Mouse (Mus musculus) C2C12 (cell line): ENCODE results near the gene Syt7. TPM values are rescaled to one million over a fixed set of nuclear protein-coding genes. Genes with fewer than 3 reads are reported as not detected.
A peak's percentile ranks its signal among the peaks of the same experiment; 100 is the strongest.

Source experiments
- H3K27me3 ChIP-seq: one replicate; pipeline ENCODE4 v1.6.1; 2011; ENCODE audit not compliant: control insufficient read depth, insufficient read depth, insufficient read length
- H3K36me3 ChIP-seq: one replicate; pipeline ENCODE4 v1.6.1; 2011; ENCODE audit not compliant: control insufficient read depth, insufficient read depth
- H3K4me3 ChIP-seq: one replicate; pipeline ENCODE4 v1.5.1; 2011; ENCODE audit warnings: mild to moderate bottlenecking, control low read depth; ENCODE audit not compliant: poor library complexity, insufficient read depth, severe bottlenecking
- H3K79me2 ChIP-seq: one replicate; pipeline ENCODE4 v1.6.1; 2011; ENCODE audit not compliant: control insufficient read depth, insufficient read depth
- H3K79me3 ChIP-seq: one replicate; pipeline ENCODE4 v1.6.1; 2011; ENCODE audit warnings: low read depth, control low read depth
- H3ac ChIP-seq: one replicate; pipeline ENCODE3; 2011; ENCODE audit warnings: low read depth; ENCODE audit not compliant: control insufficient read depth, insufficient read length
- CEBPB ChIP-seq: IDR thresholded peaks from one replicate; pipeline ENCODE4 v1.6.1; 2011; ENCODE audit warnings: low read depth, mild to moderate bottlenecking, control low read depth, moderate library complexity
- CTCF ChIP-seq: IDR thresholded peaks from one replicate; pipeline ENCODE4 v1.5.1; 2011; ENCODE audit not compliant: control insufficient read depth, insufficient read depth, insufficient read length
- FOSL1 ChIP-seq: IDR thresholded peaks from one replicate; pipeline ENCODE4 v1.8.0; 2011; ENCODE audit warnings: mild to moderate bottlenecking, low read length; ENCODE audit not compliant: poor library complexity, insufficient read depth, severe bottlenecking
- MAX ChIP-seq: IDR thresholded peaks from one replicate; pipeline ENCODE4 v1.6.1; 2011; ENCODE audit warnings: mild to moderate bottlenecking, control low read depth
- MYOD1 ChIP-seq: IDR thresholded peaks from one replicate; pipeline ENCODE4 v1.6.1; 2011; ENCODE audit warnings: low read depth; ENCODE audit not compliant: control insufficient read depth, insufficient read length
- MYOG ChIP-seq: IDR thresholded peaks from one replicate; pipeline ENCODE4 v1.6.1; 2011; ENCODE audit not compliant: control insufficient read depth, insufficient read length; ENCODE audit errors: extremely low read depth
- USF1 ChIP-seq: IDR thresholded peaks from one replicate; pipeline ENCODE4 v1.6.1; 2011; ENCODE audit warnings: low read depth, mild to moderate bottlenecking, control low read depth, moderate library complexity
- polyA plus RNA-seq: library from polyadenylated mRNA; unstranded; fragments of >200 nt; fragmentation: generic; extraction: Trizol; gene quantifications from one replicate; pipeline ENCODE4 v1.2.1, GENCODE M21; 2012; ENCODE audit warnings: missing spikeins

The Syt7 gene
- polyA plus RNA-seq, 1 experiment: 0.23 TPM

DNA sequence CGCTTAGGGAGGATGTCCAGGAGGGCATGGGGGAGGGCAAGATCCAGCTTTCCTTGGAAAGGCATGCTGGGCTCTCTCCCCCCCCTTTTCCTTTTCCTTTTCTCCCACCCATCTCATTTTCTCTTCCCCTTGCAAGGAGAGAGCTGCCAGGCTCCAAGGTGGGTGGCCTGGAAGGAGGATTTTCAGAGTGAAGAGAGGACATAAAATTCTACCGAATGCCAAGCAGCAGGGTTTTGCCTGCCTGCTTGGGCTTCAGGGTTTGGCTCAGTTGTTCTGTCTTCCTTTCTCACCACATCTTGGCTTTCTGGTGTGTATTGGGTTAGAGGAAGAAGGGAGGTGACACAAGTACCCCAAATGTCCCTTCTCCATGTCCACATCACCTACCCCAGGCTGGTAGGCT, 16.0 kb downstream of the Syt7 start:
- no peak for TF ChIP-seq FOSL1
- no peak for TF ChIP-seq MYOD1
- TF ChIP-seq CTCF: no peak
- no peak for TF ChIP-seq MYOG
- TF ChIP-seq CEBPB: no peak
- TF ChIP-seq MAX: no peak
- TF ChIP-seq USF1: no peak
- Histone ChIP-seq H3ac (no peak overlapping the region), H3K36me3 (no peaks in the 10 kb centered on the region), H3K79me2 (no peaks in the 10 kb centered on the region), H3K27me3 (peaks cover 14% of the 10 kb centered on the region), H3K4me3 (no peak overlapping the region), H3K79me3 (no peaks in the 10 kb centered on the region)

GRCm38 (mm10) chr19:10413701-10414242, 24.9 kb downstream of the Syt7 start:
- Histone ChIP-seq H3K27me3 (peaks cover 22% of the 10 kb centered on the region), H3ac (no peak overlapping the region), H3K36me3 (no peaks in the 10 kb centered on the region), H3K79me2 (no peaks in the 10 kb centered on the region), H3K4me3 (no peak overlapping the region), H3K79me3 (no peaks in the 10 kb centered on the region)
- no peak for TF ChIP-seq USF1
- TF ChIP-seq MAX: no peak
- TF ChIP-seq CTCF: no peak
- TF ChIP-seq FOSL1: no peak
- TF ChIP-seq MYOG: no peak
- TF ChIP-seq MYOD1: no peak
- no peak for TF ChIP-seq CEBPB

DNA sequence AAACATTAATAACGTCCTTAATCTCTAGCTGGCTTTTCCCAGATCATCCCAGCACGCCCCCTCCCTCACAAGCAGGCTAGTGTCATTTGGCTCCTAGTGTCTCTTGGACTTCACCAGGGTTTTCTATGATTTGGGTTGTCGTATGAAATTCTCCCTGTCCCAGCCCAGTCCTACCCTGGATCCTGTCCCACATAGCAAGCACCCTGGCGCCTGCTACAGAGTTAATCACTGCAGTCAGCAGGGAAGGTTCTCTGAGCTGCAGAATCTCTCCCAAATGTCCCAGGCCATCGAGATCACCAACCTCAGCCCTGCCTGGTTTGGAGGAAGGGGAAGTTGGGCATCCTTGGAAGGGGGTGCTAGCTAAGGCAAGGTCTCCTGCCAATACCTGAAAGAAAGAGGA, 26.6 kb downstream of the Syt7 start:
- Histone ChIP-seq H3ac (no peak overlapping the region), H3K36me3 (no peaks in the 10 kb centered on the region), H3K79me2 (no peaks in the 10 kb centered on the region), H3K79me3 (no peaks in the 10 kb centered on the region), H3K27me3 (peaks cover 32% of the 10 kb centered on the region), H3K4me3 (no peak overlapping the region)
- TF ChIP-seq MYOD1: no peak
- no peak for TF ChIP-seq MAX
- TF ChIP-seq MYOG: no peak
- TF ChIP-seq CEBPB: no peak
- TF ChIP-seq CTCF: no peak
- no peak for TF ChIP-seq USF1
- no peak for TF ChIP-seq FOSL1

DNA sequence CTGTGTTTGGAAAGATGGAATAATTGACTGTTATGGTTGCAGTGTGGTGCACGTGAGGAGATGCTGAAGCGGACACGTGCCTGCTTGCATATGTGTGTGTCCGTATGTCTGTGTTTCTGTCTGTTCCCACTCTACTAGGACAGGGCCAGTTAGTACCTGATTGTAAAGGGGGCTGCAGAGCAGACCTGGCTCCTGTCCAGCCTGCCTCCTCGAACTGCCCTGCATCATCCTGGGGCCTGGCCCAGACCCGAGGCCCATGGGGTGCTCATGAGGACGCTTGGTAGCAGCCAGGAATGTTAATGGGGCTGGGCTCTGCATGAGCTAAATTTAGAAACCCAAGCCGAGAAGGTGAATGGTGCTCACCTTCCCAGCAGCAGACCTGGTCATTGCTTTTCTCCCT, 28.0 kb downstream of the Syt7 start:
- peaks cover 32% of the 10 kb centered on the region for H3K27me3 ChIP-seq
- no peaks in the 10 kb centered on the region for H3K79me2 ChIP-seq
- H3K36me3 ChIP-seq: no peaks in the 10 kb centered on the region
- no peak overlapping the region for H3K4me3 ChIP-seq
- H3K79me3 ChIP-seq: no peaks in the 10 kb centered on the region
- no peak overlapping the region for H3ac ChIP-seq
- no peak for TF ChIP-seq MYOD1
- no peak for TF ChIP-seq MYOG
- TF ChIP-seq CTCF: no peak
- no peak for TF ChIP-seq FOSL1
- TF ChIP-seq MAX: no peak
- TF ChIP-seq CEBPB: no peak
- TF ChIP-seq USF1: no peak

GRCm38 (mm10) chr19:10417436-10417835, 28.5 kb downstream of the Syt7 start:
- Histone ChIP-seq H3ac (peak overlapping the region; percentile 5), H3K27me3 (peaks cover 36% of the 10 kb centered on the region), H3K4me3 (no peak overlapping the region), H3K36me3 (no peaks in the 10 kb centered on the region), H3K79me2 (no peaks in the 10 kb centered on the region), H3K79me3 (no peaks in the 10 kb centered on the region)
- TF ChIP-seq CTCF (no peak), MYOD1 (no peak), FOSL1 (no peak), MYOG (no peak), CEBPB (no peak), MAX (no peak), USF1 (no peak)
